In the genomic region with DNA sequence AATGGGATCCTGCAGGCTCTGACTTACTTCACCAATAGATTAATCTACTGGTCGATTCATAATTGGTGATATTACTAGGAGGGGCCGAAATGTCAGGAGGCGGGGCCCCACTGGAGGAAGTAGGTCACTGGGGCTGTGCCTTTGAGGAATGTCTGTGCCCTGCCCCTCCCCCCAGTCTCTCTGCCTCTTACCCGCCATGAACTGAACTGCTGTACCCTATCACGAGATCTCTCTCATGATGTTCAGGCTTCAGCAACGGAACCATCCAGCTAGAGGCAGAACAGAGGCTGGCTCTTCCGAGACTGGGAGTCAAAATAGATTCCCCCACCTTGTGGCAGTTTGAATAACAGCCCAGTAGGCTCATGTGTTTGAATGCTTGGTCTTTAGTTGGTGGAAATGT, we compare ENCODE assay signal across 36 mouse cellular contexts.
"Had no signal": no experiment of that assay in that cellular context is flagged by ENCODE, and none has a peak within 500 bp of the region (broad histone marks: within the 10 kb centered on the region; RNA-seq: fewer than 3 reads in every experiment).

No protein-coding gene starts in this region.

- H3K9ac ChIP-seq: heart, embryonic 12.5 days; heart, embryonic 13.5 days; heart, embryonic 15.5 days; hindbrain, embryonic 12.5 days; hindbrain, embryonic 13.5 days; hindbrain, embryonic 14.5 days; hindbrain, embryonic 15.5 days; intestine, embryonic 15.5 days; kidney, embryonic 15.5 days had no signal

- H3K27ac ChIP-seq: heart, embryonic 10.5 days; heart, embryonic 13.5 days; heart, embryonic 15.5 days; hindbrain, embryonic 10.5 days; hindbrain, embryonic 12.5 days; hindbrain, embryonic 13.5 days; hindbrain, embryonic 14.5 days; hindbrain, embryonic 15.5 days; hindbrain, postnatal 0 days; intestine, embryonic 15.5 days; kidney, embryonic 15.5 days; kidney, postnatal 0 days; layer of hippocampus, adult 2 months; left cerebral cortex, adult 2 months had no signal

- H3K27me3 ChIP-seq: heart, embryonic 12.5 days; heart, embryonic 13.5 days; heart, embryonic 15.5 days; hindbrain, embryonic 12.5 days; hindbrain, embryonic 13.5 days; hindbrain, embryonic 15.5 days; intestine, embryonic 15.5 days; kidney, embryonic 15.5 days had no signal

- H3K4me3 ChIP-seq: heart, embryonic 10.5 days; heart, embryonic 12.5 days; heart, embryonic 13.5 days; heart, embryonic 15.5 days; hindbrain, embryonic 10.5 days; hindbrain, embryonic 12.5 days; hindbrain, embryonic 13.5 days; hindbrain, embryonic 15.5 days; intestine, embryonic 15.5 days; kidney, embryonic 15.5 days; layer of hippocampus, adult 2 months; left cerebral cortex, adult 2 months had no signal

- DNase-seq: heart, postnatal 10 days; heart, postnatal 14 days; heart, postnatal 36 days; heart, postnatal 4 days; kidney, adult 11 months; kidney, adult 18-20 months; kidney, adult 2 months; kidney, adult 8-10 months; kidney, adult 9 months; kidney, postnatal 10 days; kidney, postnatal 14 days; kidney, postnatal 25 days; kidney, postnatal 36 days; kidney, postnatal 4 days; layer of hippocampus, adult 9-11 months; layer of hippocampus, postnatal 36 days had no signal

- H3K4me2 ChIP-seq: heart, embryonic 11.5 days; heart, embryonic 12.5 days; heart, embryonic 13.5 days; heart, embryonic 15.5 days; hindbrain, embryonic 12.5 days; hindbrain, embryonic 13.5 days; hindbrain, embryonic 14.5 days; hindbrain, embryonic 15.5 days; intestine, embryonic 15.5 days; kidney, embryonic 15.5 days had no signal

- H3K4me1 ChIP-seq: heart, embryonic 10.5 days; heart, embryonic 12.5 days; heart, embryonic 15.5 days; hindbrain, embryonic 12.5 days; hindbrain, embryonic 13.5 days; intestine, embryonic 15.5 days had no signal

- ATAC-seq: hindbrain, embryonic 16.5 days; hindbrain, postnatal 0 days; inflammation-experienced regulatory T-cells, adult 6 months; intestine, embryonic 15.5 days; intestine, embryonic 16.5 days; intestine, postnatal 0 days had no signal

- H3K9me3 ChIP-seq: heart, embryonic 10.5 days; heart, embryonic 12.5 days; heart, embryonic 13.5 days; heart, embryonic 15.5 days; hindbrain, embryonic 10.5 days; hindbrain, embryonic 12.5 days; hindbrain, embryonic 13.5 days; hindbrain, embryonic 15.5 days; intestine, embryonic 15.5 days; kidney, embryonic 15.5 days had no signal

- H3K36me3 ChIP-seq: heart, embryonic 10.5 days; heart, embryonic 12.5 days; heart, embryonic 13.5 days; heart, embryonic 15.5 days; hindbrain, embryonic 10.5 days; hindbrain, embryonic 12.5 days; hindbrain, embryonic 13.5 days; hindbrain, embryonic 15.5 days; intestine, embryonic 15.5 days; kidney, embryonic 15.5 days had no signal
